Mouse (Mus musculus) intestine, embryonic 15.5 days (tissue): ENCODE measurements around the gene Mrpl2. TPM values are rescaled to one million over a fixed set of nuclear protein-coding genes. Genes with fewer than 3 reads are reported as not detected.

ENCODE experiments used
- ATAC-seq: fragments of 200-750 bp; cut with Nextera tagmentation; 2 replicates; pipeline ENCODE4 v1.8.0; 2017; ENCODE audit warnings: moderate TSS enrichment, moderate library complexity
- H3K27ac ChIP-seq: fragments of 300-500 bp; sonication (generic); 2 replicates; pipeline ENCODE4 v1.5.1; 2015; ENCODE audit warnings: mild to moderate bottlenecking, inconsistent platforms
- H3K27me3 ChIP-seq: fragments of 300-500 bp; sonication (generic); replicated peaks from 2 replicates; pipeline ENCODE4 v1.6.1; 2015; ENCODE audit warnings: inconsistent platforms
- H3K36me3 ChIP-seq: fragments of 300-500 bp; sonication (generic); 2 replicates; pipeline ENCODE4 v1.6.1; 2015; ENCODE audit warnings: inconsistent platforms
- H3K4me1 ChIP-seq: fragments of 300-500 bp; sonication (generic); replicated peaks from 2 replicates; pipeline ENCODE4 v1.6.1; 2015; ENCODE audit warnings: inconsistent platforms
- H3K4me2 ChIP-seq: fragments of 300-500 bp; sonication (generic); replicated peaks from 2 replicates; pipeline ENCODE4 v1.6.1; 2015; ENCODE audit warnings: mild to moderate bottlenecking, inconsistent platforms
- H3K4me3 ChIP-seq: fragments of 300-500 bp; sonication (generic); replicated peaks from 2 replicates; pipeline ENCODE4 v1.5.1; 2015; ENCODE audit warnings: inconsistent platforms
- H3K9ac ChIP-seq: fragments of 300-500 bp; sonication (generic); 2 replicates; pipeline ENCODE4 v1.6.1; 2015; ENCODE audit warnings: inconsistent platforms
- H3K9me3 ChIP-seq: fragments of 300-500 bp; sonication (generic); 2 replicates; pipeline ENCODE4 v1.6.1; 2016; ENCODE audit warnings: inconsistent platforms
- WGBS: fragments of 180-500 bp; shearing (Covaris S2); methylation state at CpG from one replicate; pipeline ENCODE4 v1.1.7; 2015; 5-methylcytosine and 5-hydroxymethylcytosine counted together
- polyA plus RNA-seq: library from polyadenylated mRNA; unstranded; fragments of >200 nt; fragmentation: Nextera tagmentation; extraction: Ambion mirVana; gene quantifications from 2 replicates; pipeline ENCODE4 v1.2.1, GENCODE M21; 2015

The Mrpl2 gene
- polyA plus RNA-seq, 1 experiment from 2014 or later: 156 TPM

GRCm38 (mm10) chr17:46628791-46629684, 17.0 kb upstream of the Mrpl2 start, which contains the start of gene Ptk7:
Ptk7 (minus strand) TSS chr17:46629504.
- Histone ChIP-seq H3K4me2 (peak within 1 kb of the TSS; percentile 77), H3K27me3 (no peaks in the 10 kb centered on the region), H3K4me1 (peaks cover 39% of the 10 kb centered on the region), H3K4me3 (peak within 1 kb of the TSS; percentile 95), H3K36me3 (peaks cover 4% of the 10 kb centered on the region; the same call in 1 of the 2 replicates), H3K9ac (peak within 1 kb of the TSS; percentile 96), H3K27ac (peak within 1 kb of the TSS; percentile 95), H3K9me3 (no peaks in the 10 kb centered on the region)
- peak; percentile 73 for ATAC-seq
- under 1% methylated on average over 81 of the region's 90 CpGs for WGBS

- no peaks in the 10 kb centered on the region for H3K27me3 ChIP-seq
- peak overlapping the region; percentile 95 for H3K27ac ChIP-seq
- H3K9me3 ChIP-seq: no peaks in the 10 kb centered on the region
- 12% methylated on average over 12 of the region's 12 CpGs for WGBS
- H3K4me2 ChIP-seq: peak overlapping the region; percentile 77
- peaks cover 4% of the 10 kb centered on the region for H3K36me3 ChIP-seq
- peak overlapping the region; percentile 95 for H3K4me3 ChIP-seq
- H3K9ac ChIP-seq: peak overlapping the region; percentile 34; the same call in 1 of the 2 replicates
- H3K4me1 ChIP-seq: peaks cover 31% of the 10 kb centered on the region
- ATAC-seq: peak; percentile 81
Measured at GRCm38 (mm10) chr17:46629685-46630441, 16.2 kb upstream of the Mrpl2 start.

- Histone ChIP-seq H3K9ac (no peak overlapping the region), H3K4me1 (no peaks in the 10 kb centered on the region; the same call in 1 of the 2 replicates)
Measured at GRCm38 (mm10) chr17:46636831-46637523, 9.1 kb upstream of the Mrpl2 start.

GRCm38 (mm10) chr17:46639929-46640328, 6.1 kb upstream of the Mrpl2 start:
- no peak overlapping the region for H3K9ac ChIP-seq
- H3K4me2 ChIP-seq: no peak overlapping the region
- peaks cover 32% of the 10 kb centered on the region for H3K36me3 ChIP-seq
- H3K4me1 ChIP-seq: peaks cover 6% of the 10 kb centered on the region
- no peak for ATAC-seq
- no peak overlapping the region for H3K27ac ChIP-seq
- H3K4me3 ChIP-seq: no peak overlapping the region
- no peaks in the 10 kb centered on the region for H3K27me3 ChIP-seq
- no peaks in the 10 kb centered on the region for H3K9me3 ChIP-seq
- WGBS: 79% methylated on average over 9 of the region's 9 CpGs

More at GRCm38 (mm10) chr17:46636831-46637523, 9.1 kb upstream of the Mrpl2 start:
- H3K4me2 ChIP-seq: 0 out of 2 replicates have a peak overlapping the region, but pooled peaks have one; percentile 24
- H3K36me3 ChIP-seq: peaks cover 34% of the 10 kb centered on the region
- peak; percentile 48 for ATAC-seq
- no peaks in the 10 kb centered on the region for H3K9me3 ChIP-seq
- H3K27me3 ChIP-seq: no peaks in the 10 kb centered on the region
- H3K27ac ChIP-seq: no peak overlapping the region
- 28% methylated on average over 15 of the region's 15 CpGs for WGBS
- no peak overlapping the region for H3K4me3 ChIP-seq

- no peaks in the 10 kb centered on the region for H3K9me3 ChIP-seq
- 89% methylated on average over 17 of the region's 17 CpGs for WGBS
- H3K4me3 ChIP-seq: no peak overlapping the region
- H3K9ac ChIP-seq: no peak overlapping the region
- H3K4me1 ChIP-seq: peaks cover 15% of the 10 kb centered on the region
- H3K4me2 ChIP-seq: no peak overlapping the region
- H3K36me3 ChIP-seq: peaks cover 23% of the 10 kb centered on the region; the same call in 1 of the 2 replicates
- ATAC-seq: no peak
- H3K27me3 ChIP-seq: no peaks in the 10 kb centered on the region
- no peak overlapping the region for H3K27ac ChIP-seq
Measured at GRCm38 (mm10) chr17:46642060-46642459, 4.0 kb upstream of the Mrpl2 start.

- peak overlapping the region; percentile 75 for H3K4me2 ChIP-seq
- no peak for ATAC-seq
- H3K36me3 ChIP-seq: peaks cover 27% of the 10 kb centered on the region; the same call in 1 of the 2 replicates
- peak overlapping the region; percentile 85 for H3K4me3 ChIP-seq
- H3K9ac ChIP-seq: peak overlapping the region; percentile 55
- H3K27me3 ChIP-seq: no peaks in the 10 kb centered on the region
- WGBS: 75% methylated on average over 12 of the region's 12 CpGs
- no peaks in the 10 kb centered on the region for H3K9me3 ChIP-seq
- H3K4me1 ChIP-seq: peaks cover 17% of the 10 kb centered on the region
- H3K27ac ChIP-seq: peak overlapping the region; percentile 84
Measured at GRCm38 (mm10) chr17:46644152-46644805, 1.8 kb upstream of the Mrpl2 start.

- ATAC-seq: peak; percentile 82
- 9% methylated on average over 11 of the region's 11 CpGs for WGBS
- Histone ChIP-seq H3K9ac (peak overlapping the region; percentile 55), H3K4me1 (peaks cover 21% of the 10 kb centered on the region), H3K9me3 (no peaks in the 10 kb centered on the region), H3K4me2 (peak overlapping the region; percentile 75), H3K27ac (peak overlapping the region; percentile 84), H3K4me3 (peak overlapping the region; percentile 85), H3K36me3 (peaks cover 22% of the 10 kb centered on the region; the same call in 1 of the 2 replicates), H3K27me3 (no peaks in the 10 kb centered on the region)
Measured at GRCm38 (mm10) chr17:46644916-46645475, 1.0 kb upstream of the Mrpl2 start.

GRCm38 (mm10) chr17:46646322-46646662, 263 bp downstream of the Mrpl2 start:
- peak overlapping the region; percentile 92 for H3K9ac ChIP-seq
- H3K4me1 ChIP-seq: peaks cover 27% of the 10 kb centered on the region
- H3K27me3 ChIP-seq: no peaks in the 10 kb centered on the region
- H3K4me3 ChIP-seq: peak overlapping the region; percentile 85
- peaks cover 11% of the 10 kb centered on the region; the same call in 1 of the 2 replicates for H3K36me3 ChIP-seq
- no peaks in the 10 kb centered on the region for H3K9me3 ChIP-seq
- H3K4me2 ChIP-seq: peak overlapping the region; percentile 73
- peak overlapping the region; percentile 89 for H3K27ac ChIP-seq
- ATAC-seq: peak; percentile 26
- WGBS: under 1% methylated on average over 19 of the region's 19 CpGs

GRCm38 (mm10) chr17:46647279-46647678, 1.2 kb downstream of the Mrpl2 start:
- Histone ChIP-seq H3K4me3 (0 out of 2 replicates have a peak overlapping the region, but pooled peaks have one; percentile 85), H3K36me3 (peaks cover 6% of the 10 kb centered on the region; the same call in 1 of the 2 replicates), H3K4me1 (peaks cover 37% of the 10 kb centered on the region), H3K4me2 (peak overlapping the region; percentile 73; the same call in 1 of the 2 replicates), H3K9me3 (no peaks in the 10 kb centered on the region), H3K27me3 (no peaks in the 10 kb centered on the region), H3K9ac (no peak overlapping the region), H3K27ac (no peak overlapping the region)
- ATAC-seq: no peak
- WGBS: 91% methylated on average over 7 of the region's 7 CpGs

- no peak overlapping the region for H3K4me3 ChIP-seq
- ATAC-seq: no peak
- H3K4me1 ChIP-seq: peaks cover 43% of the 10 kb centered on the region
- no peak overlapping the region for H3K27ac ChIP-seq
- peaks cover 17% of the 10 kb centered on the region; the same call in 1 of the 2 replicates for H3K36me3 ChIP-seq
- no peaks in the 10 kb centered on the region for H3K9me3 ChIP-seq
- no peak overlapping the region for H3K9ac ChIP-seq
- WGBS: 93% methylated on average over 9 of the region's 9 CpGs
- no peaks in the 10 kb centered on the region for H3K27me3 ChIP-seq
- no peak overlapping the region for H3K4me2 ChIP-seq
Measured at GRCm38 (mm10) chr17:46648436-46648835, 2.4 kb downstream of the Mrpl2 start.

GRCm38 (mm10) chr17:46649811-46650210, 3.8 kb downstream of the Mrpl2 start:
- ATAC-seq: no peak
- WGBS: 30% methylated on average over 15 of the region's 15 CpGs

More at GRCm38 (mm10) chr17:46649811-46650210, 3.8 kb downstream of the Mrpl2 start:
- Histone ChIP-seq H3K4me2 (peak overlapping the region; percentile 74), H3K27ac (peak overlapping the region; percentile 97), H3K4me3 (peak overlapping the region; percentile 76), H3K36me3 (peaks cover 27% of the 10 kb centered on the region), H3K27me3 (no peaks in the 10 kb centered on the region), H3K4me1 (peaks cover 38% of the 10 kb centered on the region), H3K9ac (peak overlapping the region; percentile 92), H3K9me3 (no peaks in the 10 kb centered on the region)
